Mouse (Mus musculus) kidney, embryonic 15.5 days (tissue): ENCODE results near the gene Olfr1302. TPM values are rescaled to one million over a fixed set of nuclear protein-coding genes. Genes with fewer than 3 reads are reported as not detected.

Experiments
- ATAC-seq: fragments of 200-750 bp; cut with Nextera tagmentation; replicated peaks from 2 replicates; pipeline ENCODE4 v1.8.0; 2017; ENCODE audit warnings: moderate TSS enrichment; ENCODE audit not compliant: low FRiP score
- H3K27ac ChIP-seq: fragments of 300-500 bp; sonication (generic); 2 replicates; pipeline ENCODE4 v1.5.1; 2015; ENCODE audit warnings: mild to moderate bottlenecking, inconsistent platforms
- H3K27me3 ChIP-seq: fragments of 300-500 bp; sonication (generic); 2 replicates; pipeline ENCODE4 v1.6.1; 2015; ENCODE audit warnings: inconsistent platforms
- H3K36me3 ChIP-seq: fragments of 300-500 bp; sonication (generic); 2 replicates; pipeline ENCODE4 v1.6.1; 2015; ENCODE audit warnings: inconsistent platforms
- H3K4me1 ChIP-seq: fragments of 300-500 bp; sonication (generic); 2 replicates; pipeline ENCODE4 v1.6.1; 2015; ENCODE audit warnings: inconsistent platforms
- H3K4me2 ChIP-seq: fragments of 300-500 bp; sonication (generic); 2 replicates; pipeline ENCODE4 v1.6.1; 2015; ENCODE audit warnings: moderate library complexity, mild to moderate bottlenecking, inconsistent platforms
- H3K4me3 ChIP-seq: fragments of 300-500 bp; sonication (generic); replicated peaks from 2 replicates; pipeline ENCODE4 v1.5.1; 2015; ENCODE audit warnings: mild to moderate bottlenecking, inconsistent platforms
- H3K9ac ChIP-seq: fragments of 300-500 bp; sonication (generic); 2 replicates; pipeline ENCODE4 v1.6.1; 2015; ENCODE audit warnings: mild to moderate bottlenecking, inconsistent platforms
- H3K9me3 ChIP-seq: fragments of 300-500 bp; sonication (generic); replicated peaks from 2 replicates; pipeline ENCODE4 v1.6.1; 2016; ENCODE audit warnings: inconsistent platforms
- WGBS: fragments of 180-500 bp; shearing (Covaris S2); methylation state at CpG from one replicate; pipeline ENCODE4 v1.1.7; 2015; ENCODE audit warnings: mixed read lengths; 5-methylcytosine and 5-hydroxymethylcytosine counted together
- polyA plus RNA-seq: library from polyadenylated mRNA; unstranded; fragments of >200 nt; fragmentation: Nextera tagmentation; extraction: Ambion mirVana; gene quantifications from 2 replicates; pipeline ENCODE4 v1.2.1, GENCODE M21; 2015

Olfr1302 gene
- not detected in 2 replicates for polyA plus RNA-seq

DNA sequence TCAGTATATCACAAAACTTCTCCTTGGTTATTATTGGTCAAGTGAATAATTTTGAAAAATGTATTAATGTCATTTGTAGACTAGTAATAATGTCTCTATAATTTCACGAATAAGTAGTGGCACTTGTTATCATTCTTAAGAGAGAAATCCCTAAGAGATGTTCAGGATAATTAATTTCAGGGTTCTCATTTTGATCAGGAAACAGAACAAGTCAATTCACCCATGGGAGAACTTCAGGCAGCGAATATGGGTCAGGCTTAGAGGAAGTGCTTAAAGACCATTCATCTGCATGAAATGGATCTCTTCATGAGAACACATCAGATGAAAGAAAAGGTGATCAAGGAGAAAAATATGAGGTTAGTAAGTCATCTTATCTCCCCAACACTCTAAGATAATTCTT, at the start of gene Olfr1302:
Olfr1302 (plus strand) TSS at position 301 of the 400 bp plus-strand sequence.
- no peaks in the 10 kb centered on the region for H3K9me3 ChIP-seq
- no peak within 1 kb of the TSS for H3K4me3 ChIP-seq
- H3K27ac ChIP-seq = no peak within 1 kb of the TSS
- ATAC-seq = no peak
- no peaks in the 10 kb centered on the region for H3K36me3 ChIP-seq
- no peak within 1 kb of the TSS for H3K9ac ChIP-seq
- no peak within 1 kb of the TSS for H3K4me2 ChIP-seq
- H3K27me3 ChIP-seq = no peaks in the 10 kb centered on the region
- H3K4me1 ChIP-seq = no peaks in the 10 kb centered on the region
- 74% methylated on average over 2 of the region's 2 CpGs for WGBS

- Histone ChIP-seq H3K27ac (no peak within 1 kb of the TSS), H3K27me3 (no peaks in the 10 kb centered on the region), H3K4me2 (no peak within 1 kb of the TSS), H3K36me3 (no peaks in the 10 kb centered on the region), H3K4me3 (no peak within 1 kb of the TSS), H3K9me3 (no peaks in the 10 kb centered on the region), H3K4me1 (no peaks in the 10 kb centered on the region), H3K9ac (no peak within 1 kb of the TSS)
- 80% methylated on average over 3 of the region's 3 CpGs for WGBS
- ATAC-seq = no peak
These were observed 26.5 kb upstream of the Olfr1302 start, which contains the start of gene Olfr1301 for GRCm38 (mm10) chr2:111750706-111751105. Olfr1301 (plus strand) TSS chr2:111751006.

DNA sequence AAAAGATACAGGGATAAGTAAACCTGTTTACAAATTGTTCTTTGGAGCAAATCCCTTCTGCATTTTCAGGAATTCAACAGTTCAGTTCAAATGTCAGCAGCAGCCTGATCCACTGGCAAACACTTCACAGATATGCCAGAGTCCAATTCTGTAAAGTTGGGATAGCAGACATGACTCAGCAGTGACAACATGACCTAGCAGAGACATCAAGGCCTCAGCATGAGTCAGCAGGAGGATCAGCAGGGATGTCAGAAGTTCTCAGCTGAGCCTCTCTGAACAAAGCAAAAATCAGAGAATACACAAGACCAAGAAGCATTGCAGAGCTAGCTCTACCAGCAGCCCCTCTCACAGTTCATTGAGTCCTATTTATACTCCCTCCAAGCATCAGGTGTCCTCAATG, 35.7 kb downstream of the Olfr1302 start:
- H3K9ac ChIP-seq = no peak overlapping the region
- H3K36me3 ChIP-seq = no peaks in the 10 kb centered on the region
- no peaks in the 10 kb centered on the region for H3K4me1 ChIP-seq

GRCm38 (mm10) chr2:111820240-111820639, 43.0 kb downstream of the Olfr1302 start, which contains the start of gene Olfr1303:
Olfr1303 (minus strand) TSS chr2:111820340.
- no peak within 1 kb of the TSS for H3K4me3 ChIP-seq
- no peaks in the 10 kb centered on the region for H3K36me3 ChIP-seq
- no peak within 1 kb of the TSS for H3K4me2 ChIP-seq
- no peak within 1 kb of the TSS for H3K27ac ChIP-seq
- H3K27me3 ChIP-seq = no peaks in the 10 kb centered on the region
- WGBS = 80% methylated on average over 2 of the region's 2 CpGs
- H3K9me3 ChIP-seq = no peaks in the 10 kb centered on the region
- no peaks in the 10 kb centered on the region for H3K4me1 ChIP-seq
- no peak within 1 kb of the TSS for H3K9ac ChIP-seq
- no peak for ATAC-seq

More for the DNA sequence above, 35.7 kb downstream of the Olfr1302 start:
- ATAC-seq = no peak
- H3K27me3 ChIP-seq = no peaks in the 10 kb centered on the region
- no peak overlapping the region for H3K4me3 ChIP-seq
- no peaks in the 10 kb centered on the region for H3K9me3 ChIP-seq
- no peak overlapping the region for H3K4me2 ChIP-seq
- no peak overlapping the region for H3K27ac ChIP-seq

Other genes with a start within 250 kb of the Olfr1302 start
- gene Olfr1294, start 237.1 kb upstream of the Olfr1302 start, polyA plus RNA-seq = not detected in 2 replicates
- not detected in 2 replicates for gene Olfr1295, start 207.7 kb upstream of the Olfr1302 start, polyA plus RNA-seq
- gene Olfr1297, start 150.9 kb upstream of the Olfr1302 start, polyA plus RNA-seq = not detected in 2 replicates
- not detected in 2 replicates for gene Olfr1298, start 128.2 kb upstream of the Olfr1302 start, polyA plus RNA-seq
- not detected in 2 replicates for gene Olfr1299, start 116.0 kb upstream of the Olfr1302 start, polyA plus RNA-seq
- gene Olfr1301, start 26.4 kb upstream of the Olfr1302 start, polyA plus RNA-seq = not detected in 2 replicates
- not detected in 2 replicates for gene Olfr1303, start 42.9 kb downstream of the Olfr1302 start, polyA plus RNA-seq
- not detected in 2 replicates for gene Olfr1305, start 99.7 kb downstream of the Olfr1302 start, polyA plus RNA-seq
- not detected in 2 replicates for gene Olfr1306, start 138.8 kb downstream of the Olfr1302 start, polyA plus RNA-seq
- not detected in 2 replicates for gene Olfr1307, start 172.0 kb downstream of the Olfr1302 start, polyA plus RNA-seq
- not detected in 2 replicates for gene Olfr1308, start 187.5 kb downstream of the Olfr1302 start, polyA plus RNA-seq
- not detected in 2 replicates for gene Olfr1309, start 212.9 kb downstream of the Olfr1302 start, polyA plus RNA-seq
- gene Olfr1310, start 235.3 kb downstream of the Olfr1302 start, polyA plus RNA-seq = not detected in 2 replicates
- not detected in 2 replicates for gene Olfr1311, start 247.0 kb downstream of the Olfr1302 start, polyA plus RNA-seq